Mouse (Mus musculus) brain, embryonic 18.5 days (tissue): ENCODE results near the gene Abhd8.

Experiments used
- DNase-seq: peaks from one replicate; pipeline ENCODE4 v3.0.0-alpha.2; 2012; ENCODE audit warnings: low read depth, low spot score

Abhd8 gene

GRCm38 (mm10) chr8:71478943-71479342 is 15.5 kb upstream of the Abhd8 start:
- no peak for DNase-seq

GRCm38 (mm10) chr8:71477196-71477845 is 13.9 kb upstream of the Abhd8 start:
- no peak for DNase-seq

GRCm38 (mm10) chr8:71476099-71476940 is 12.9 kb upstream of the Abhd8 start:
- no peak for DNase-seq

GRCm38 (mm10) chr8:71475702-71476075 is 12.2 kb upstream of the Abhd8 start:
- DNase-seq: no peak

- DNase-seq: no peak
Measured at GRCm38 (mm10) chr8:71474785-71475701, 11.6 kb upstream of the Abhd8 start.

- DNase-seq: no peak
Measured at GRCm38 (mm10) chr8:71474344-71474743, 10.9 kb upstream of the Abhd8 start.

GRCm38 (mm10) chr8:71472601-71473386 is 9.3 kb upstream of the Abhd8 start:
- no peak for DNase-seq

GRCm38 (mm10) chr8:71471861-71472260 is 8.4 kb upstream of the Abhd8 start:
- no peak for DNase-seq

GRCm38 (mm10) chr8:71470913-71471255 is 7.4 kb upstream of the Abhd8 start:
- no peak for DNase-seq

- no peak for DNase-seq
Measured at GRCm38 (mm10) chr8:71470146-71470912, 6.9 kb upstream of the Abhd8 start.

- peak; percentile 68 for DNase-seq
Measured at GRCm38 (mm10) chr8:71469411-71469810, 6.0 kb upstream of the Abhd8 start.

GRCm38 (mm10) chr8:71468916-71469315 is 5.5 kb upstream of the Abhd8 start, which contains the start of gene Dda1:
TSS of gene Dda1 (plus strand) at chr8:71469199.
- DNase-seq: peak; percentile 98

GRCm38 (mm10) chr8:71468001-71468400 is 4.5 kb upstream of the Abhd8 start:
- DNase-seq: no peak

GRCm38 (mm10) chr8:71467201-71467600 is 3.7 kb upstream of the Abhd8 start:
- no peak for DNase-seq

GRCm38 (mm10) chr8:71466198-71466597 is 2.7 kb upstream of the Abhd8 start:
- DNase-seq: no peak

- no peak for DNase-seq
Measured at GRCm38 (mm10) chr8:71465733-71466132, 2.3 kb upstream of the Abhd8 start.

GRCm38 (mm10) chr8:71464513-71465500 is 1.4 kb upstream of the Abhd8 start, which contains the start of gene Mrpl34:
TSS of gene Mrpl34 (plus strand) at chr8:71464959.
- peak; percentile 99 for DNase-seq

GRCm38 (mm10) chr8:71462786-71463185 is 669 bp downstream of the Abhd8 start:
- DNase-seq: no peak

GRCm38 (mm10) chr8:71462191-71462590 is 1.3 kb downstream of the Abhd8 start:
- DNase-seq: no peak
